Mouse (Mus musculus) CD4-positive, CD25-positive, alpha-beta regulatory T cell, adult 4 months (primary cell): ENCODE results near the gene Mief2. TPM values are rescaled to one million over a fixed set of nuclear protein-coding genes. Genes with fewer than 3 reads are reported as not detected.

Experiments
- ATAC-seq: one replicate; pipeline ENCODE4 v1.8.0; 2017
- polyA plus RNA-seq, 2 experiments: library from polyadenylated mRNA; unstranded; fragments of 100-300 nt; shearing (Covaris generic); gene quantifications; one replicate each; pipeline ENCODE4 v1.2.1; 2017

Mief2 gene
- polyA plus RNA-seq, 2 experiments from 2014 or later, result 9.1 to 12.2 TPM

- peak; percentile 54 for ATAC-seq
Measured at GRCm38 (mm10) chr11:60726601-60727391, 1.4 kb upstream of the Mief2 start, which contains the start of gene Flii. Gene Flii (minus strand): TSS chr11:60727263.

- ATAC-seq, result peak; percentile 13
Measured at GRCm38 (mm10) chr11:60727392-60728140, 632 bp upstream of the Mief2 start.

GRCm38 (mm10) chr11:60729217-60729641, 1.0 kb downstream of the Mief2 start:
- ATAC-seq, result no peak

GRCm38 (mm10) chr11:60730169-60730568, 2.0 kb downstream of the Mief2 start:
- ATAC-seq, result no peak

- ATAC-seq, result no peak
Measured at GRCm38 (mm10) chr11:60731251-60731650, 3.1 kb downstream of the Mief2 start.

- ATAC-seq, result no peak
Measured at GRCm38 (mm10) chr11:60734206-60734605, 6.0 kb downstream of the Mief2 start.

GRCm38 (mm10) chr11:60735191-60735590, 7.0 kb downstream of the Mief2 start:
- ATAC-seq, result no peak

GRCm38 (mm10) chr11:60736491-60736890, 8.3 kb downstream of the Mief2 start:
- ATAC-seq, result no peak

GRCm38 (mm10) chr11:60737450-60737849, 9.3 kb downstream of the Mief2 start:
- ATAC-seq, result no peak

- no peak for ATAC-seq
Measured at GRCm38 (mm10) chr11:60740321-60740720, 12.1 kb downstream of the Mief2 start.

GRCm38 (mm10) chr11:60755570-60755969, 27.4 kb downstream of the Mief2 start:
- no peak for ATAC-seq

- no peak for ATAC-seq
Measured at GRCm38 (mm10) chr11:60761681-60762080, 33.5 kb downstream of the Mief2 start.

- no peak for ATAC-seq
Measured at GRCm38 (mm10) chr11:60766969-60767368, 38.8 kb downstream of the Mief2 start.

GRCm38 (mm10) chr11:60769322-60769721, 41.1 kb downstream of the Mief2 start:
- no peak for ATAC-seq

GRCm38 (mm10) chr11:60770776-60771175, 42.6 kb downstream of the Mief2 start:
- no peak for ATAC-seq

GRCm38 (mm10) chr11:60772161-60772560, 44.0 kb downstream of the Mief2 start:
- no peak for ATAC-seq

GRCm38 (mm10) chr11:60774158-60774689, 46.0 kb downstream of the Mief2 start:
- no peak for ATAC-seq

GRCm38 (mm10) chr11:60774841-60775240, 46.6 kb downstream of the Mief2 start:
- ATAC-seq, result no peak

- no peak for ATAC-seq
Measured at GRCm38 (mm10) chr11:60775578-60775977, 47.4 kb downstream of the Mief2 start.

GRCm38 (mm10) chr11:60776107-60776828, 48.1 kb downstream of the Mief2 start:
- ATAC-seq, result no peak

GRCm38 (mm10) chr11:60776829-60777740, 48.9 kb downstream of the Mief2 start, which contains the start of the genes Top3a and Smcr8:
Gene Top3a (minus strand): TSS chr11:60777365.
Gene Smcr8 (plus strand): TSS chr11:60777524.
- ATAC-seq, result peak; percentile 95
